Mouse (Mus musculus): Measurements from ENCODE around the gene Gpam. TPM values are rescaled to one million over a fixed set of nuclear protein-coding genes. Genes with fewer than 3 reads are reported as not detected.

The Gpam gene
- polyA plus RNA-seq, 1 experiment from 2014 or later = 22.8 TPM

Other genes with a start within 250 kb of the Gpam start
- gene Tectb, start 53.5 kb upstream of the Gpam start, polyA plus RNA-seq (2015; fragmentation: Nextera tagmentation; extraction: Ambion mirVana) = 0.45 and 0.75 TPM in 2 replicates
- gene Gucy2g, start 114.0 kb upstream of the Gpam start, polyA plus RNA-seq (2015; fragmentation: Nextera tagmentation; extraction: Ambion mirVana) = 0.08 and 0.09 TPM in 2 replicates
- 14.7 and 17.0 TPM in 2 replicates for gene Acsl5, start 124.7 kb upstream of the Gpam start, polyA plus RNA-seq (2015; fragmentation: Nextera tagmentation; extraction: Ambion mirVana)
- 72.0 and 74.9 TPM in 2 replicates for gene Zdhhc6, start 188.8 kb upstream of the Gpam start, polyA plus RNA-seq (2015; fragmentation: Nextera tagmentation; extraction: Ambion mirVana)
- 30.1 and 30.7 TPM in 2 replicates for gene Vti1a, start 189.1 kb upstream of the Gpam start, polyA plus RNA-seq (2015; fragmentation: Nextera tagmentation; extraction: Ambion mirVana)

Measured in hindbrain, embryonic 13.5 days (tissue).